Mouse (Mus musculus) layer of hippocampus, adult 9-11 months (tissue): Measurements from ENCODE around the gene Hist1h4a.
"Not testable (repeated sequence)": the region's sequence is repeated elsewhere in the genome, so short reads cannot be mapped to it uniquely, and the experiment has no call there.

Source experiments
- DNase-seq: peaks from one replicate; pipeline ENCODE4 v3.0.0; 2022

Hist1h4a gene

GRCm38 (mm10) chr13:23760972-23761864 is at the start of gene Hist1h4a:
Gene Hist1h4a, minus strand, starts transcription at chr13:23761230.
- DNase-seq = peak; percentile 98

GRCm38 (mm10) chr13:23806422-23807052 is 45.5 kb upstream of the Hist1h4a start, which contains the start of gene Slc17a2:
Gene Slc17a2, plus strand, starts transcription at chr13:23806993.
- no peak for DNase-seq

GRCm38 (mm10) chr13:23804532-23804931 is 43.5 kb upstream of the Hist1h4a start:
- no peak for DNase-seq

- DNase-seq = no peak
Measured at GRCm38 (mm10) chr13:23799405-23799804, 38.4 kb upstream of the Hist1h4a start.

GRCm38 (mm10) chr13:23792520-23792919 is 31.5 kb upstream of the Hist1h4a start:
- DNase-seq = peak; percentile 23

GRCm38 (mm10) chr13:23779025-23779424 is 18.0 kb upstream of the Hist1h4a start:
- no peak for DNase-seq

GRCm38 (mm10) chr13:23778339-23778738 is 17.3 kb upstream of the Hist1h4a start:
- DNase-seq = no peak

- peak; percentile 49 for DNase-seq
Measured at GRCm38 (mm10) chr13:23772561-23773313, 11.7 kb upstream of the Hist1h4a start.

- DNase-seq = not testable (repeated sequence)
Measured at GRCm38 (mm10) chr13:23769613-23770012, 8.6 kb upstream of the Hist1h4a start, which contains the start of gene Trim38. Gene Trim38, plus strand, starts transcription at chr13:23769913.

GRCm38 (mm10) chr13:23768834-23769397 is 7.9 kb upstream of the Hist1h4a start:
- DNase-seq = no peak

GRCm38 (mm10) chr13:23766772-23767171 is 5.7 kb upstream of the Hist1h4a start:
- no peak for DNase-seq

GRCm38 (mm10) chr13:23765172-23765513 is 4.1 kb upstream of the Hist1h4a start:
- DNase-seq = no peak

GRCm38 (mm10) chr13:23764324-23765171 is 3.5 kb upstream of the Hist1h4a start:
- no peak for DNase-seq

- DNase-seq = peak; percentile 85
Measured at GRCm38 (mm10) chr13:23763586-23764323, 2.7 kb upstream of the Hist1h4a start, which contains the start of gene Hist1h1a. Gene Hist1h1a, plus strand, starts transcription at chr13:23763666.

- no peak for DNase-seq
Measured at GRCm38 (mm10) chr13:23763242-23763585, 2.2 kb upstream of the Hist1h4a start.

- peak; percentile 74 for DNase-seq
Measured at GRCm38 (mm10) chr13:23761871-23762821, 1.1 kb upstream of the Hist1h4a start, which contains the start of gene Hist1h3a. Gene Hist1h3a, minus strand, starts transcription at chr13:23762386.

GRCm38 (mm10) chr13:23760240-23760971 is 624 bp downstream of the Hist1h4a start:
- no peak for DNase-seq

- no peak for DNase-seq
Measured at GRCm38 (mm10) chr13:23759916-23760239, 1.2 kb downstream of the Hist1h4a start.

GRCm38 (mm10) chr13:23759251-23759771 is 1.7 kb downstream of the Hist1h4a start:
- DNase-seq = no peak
